ENCODE assay signal across 18 mouse cellular contexts in the genomic region with DNA sequence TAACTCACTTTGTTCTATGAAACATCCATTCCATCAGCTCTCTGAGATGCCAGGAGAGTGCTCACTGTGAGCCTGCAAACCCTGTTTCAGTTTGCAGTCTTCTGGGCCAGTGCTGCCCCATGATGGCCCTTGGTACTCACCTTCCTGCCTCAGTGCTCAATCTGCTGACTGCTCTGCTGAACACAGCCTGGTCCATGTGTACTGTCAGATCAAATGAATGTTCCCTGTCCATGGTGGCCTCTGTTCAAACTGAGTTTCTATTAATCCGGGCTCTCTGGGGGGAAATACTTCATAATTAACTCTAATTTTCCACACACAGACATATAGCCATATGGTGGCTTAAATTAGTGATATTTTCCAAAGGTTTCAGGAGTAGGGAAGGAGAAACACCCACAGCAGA.
"Had no signal": no experiment of that assay in that cellular context is flagged by ENCODE, and none has a peak within 500 bp of the region (broad histone marks: within the 10 kb centered on the region; RNA-seq: fewer than 3 reads in every experiment).

No protein-coding gene starts in this region.

- H3K4me1 ChIP-seq: limb, embryonic 12.5 days; limb, embryonic 15.5 days; stomach, embryonic 15.5 days had no signal

- H3K9me3 ChIP-seq: limb, embryonic 15.5 days; midbrain, embryonic 15.5 days; stomach, embryonic 15.5 days had no signal

- H3K36me3 ChIP-seq: limb, embryonic 12.5 days; limb, embryonic 15.5 days; midbrain, embryonic 12.5 days; midbrain, embryonic 15.5 days; stomach, embryonic 15.5 days had no signal

- DNase-seq: kidney, adult 2 months; kidney, postnatal 25 days; layer of hippocampus, adult 9-11 months; liver, postnatal 0 days; lung, embryonic 14.5 days; lung, postnatal 36 days; right cerebral cortex, postnatal 25 days; spleen, adult 18-20 months; thymus, postnatal 36 days had no signal

- ATAC-seq: intestine, postnatal 0 days; liver, postnatal 0 days; lung, postnatal 0 days; midbrain, embryonic 15.5 days had no signal

- H3K27me3 ChIP-seq: limb, embryonic 12.5 days; limb, embryonic 15.5 days; midbrain, embryonic 12.5 days; midbrain, embryonic 15.5 days; stomach, embryonic 15.5 days had no signal

- H3K4me3 ChIP-seq: layer of hippocampus, adult 2 months; left cerebral cortex, adult 2 months; limb, embryonic 12.5 days; limb, embryonic 15.5 days; midbrain, embryonic 12.5 days; midbrain, embryonic 15.5 days; stomach, embryonic 15.5 days had no signal
